Mouse (Mus musculus) adrenal gland, postnatal 14 days (tissue): Measurements from ENCODE around the gene Tomm40. TPM values are rescaled to one million over a fixed set of nuclear protein-coding genes. Genes with fewer than 3 reads are reported as not detected.
A peak's percentile ranks its signal among the peaks of the same experiment; 100 is the strongest.

ENCODE experiments used
- DNase-seq: peaks from one replicate; pipeline ENCODE4 v3.0.0; 2021; ENCODE audit warnings: mixed read lengths
- total RNA-seq: library from RNA; stranded (reverse); gene quantifications from 2 replicates; pipeline ENCODE4 v1.2.3, GENCODE M21; 2021

Tomm40 gene
- total RNA-seq, 1 experiment from 2014 or later = 136 TPM

GRCm38 (mm10) chr7:19745971-19746370 lies 30.7 kb upstream of the Tomm40 start:
- no peak for DNase-seq

- peak; percentile 84 for DNase-seq
Observed at GRCm38 (mm10) chr7:19744590-19745385, 29.6 kb upstream of the Tomm40 start.

GRCm38 (mm10) chr7:19743791-19744190 lies 28.6 kb upstream of the Tomm40 start:
- DNase-seq = no peak

GRCm38 (mm10) chr7:19742468-19742867 lies 27.2 kb upstream of the Tomm40 start:
- no peak for DNase-seq

GRCm38 (mm10) chr7:19741329-19742031 lies 26.2 kb upstream of the Tomm40 start:
- DNase-seq = peak; percentile 74

- peak; percentile 63 for DNase-seq
Observed at GRCm38 (mm10) chr7:19740269-19740668, 25.0 kb upstream of the Tomm40 start.

GRCm38 (mm10) chr7:19738771-19739170 lies 23.5 kb upstream of the Tomm40 start:
- no peak for DNase-seq

GRCm38 (mm10) chr7:19736389-19737057 lies 21.3 kb upstream of the Tomm40 start:
- DNase-seq = peak; percentile 45

GRCm38 (mm10) chr7:19734178-19734666 lies 19.0 kb upstream of the Tomm40 start:
- peak; percentile 32 for DNase-seq

GRCm38 (mm10) chr7:19726541-19726940 lies 11.3 kb upstream of the Tomm40 start:
- DNase-seq = no peak

- DNase-seq = no peak
Observed at GRCm38 (mm10) chr7:19724167-19724566, 8.9 kb upstream of the Tomm40 start.

GRCm38 (mm10) chr7:19722754-19723195 lies 7.5 kb upstream of the Tomm40 start:
- DNase-seq = peak; percentile 70

GRCm38 (mm10) chr7:19719200-19719599 lies 4.0 kb upstream of the Tomm40 start:
- no peak for DNase-seq

GRCm38 (mm10) chr7:19718297-19718952 lies 3.2 kb upstream of the Tomm40 start:
- no peak for DNase-seq

GRCm38 (mm10) chr7:19717346-19717745 lies 2.1 kb upstream of the Tomm40 start:
- no peak for DNase-seq

- DNase-seq = no peak
Observed at GRCm38 (mm10) chr7:19716822-19717221, 1.6 kb upstream of the Tomm40 start.

- no peak for DNase-seq
Observed at GRCm38 (mm10) chr7:19716055-19716682, 931 bp upstream of the Tomm40 start.

GRCm38 (mm10) chr7:19714836-19715235 lies 402 bp downstream of the Tomm40 start:
- DNase-seq = no peak

- no peak for DNase-seq
Observed at GRCm38 (mm10) chr7:19713598-19713997, 1.6 kb downstream of the Tomm40 start.

GRCm38 (mm10) chr7:19713196-19713595 lies 2.0 kb downstream of the Tomm40 start:
- no peak for DNase-seq

- DNase-seq = no peak
Observed at GRCm38 (mm10) chr7:19712414-19712813, 2.8 kb downstream of the Tomm40 start.

GRCm38 (mm10) chr7:19710650-19711049 lies 4.6 kb downstream of the Tomm40 start:
- DNase-seq = no peak
